Mouse (Mus musculus): ENCODE results near the gene Ddost. TPM values are rescaled to one million over a fixed set of nuclear protein-coding genes. Genes with fewer than 3 reads are reported as not detected.

Gene Ddost
- total and polyA plus RNA-seq, 2 experiments from 2014 or later = 146 to 163 TPM

DNA sequence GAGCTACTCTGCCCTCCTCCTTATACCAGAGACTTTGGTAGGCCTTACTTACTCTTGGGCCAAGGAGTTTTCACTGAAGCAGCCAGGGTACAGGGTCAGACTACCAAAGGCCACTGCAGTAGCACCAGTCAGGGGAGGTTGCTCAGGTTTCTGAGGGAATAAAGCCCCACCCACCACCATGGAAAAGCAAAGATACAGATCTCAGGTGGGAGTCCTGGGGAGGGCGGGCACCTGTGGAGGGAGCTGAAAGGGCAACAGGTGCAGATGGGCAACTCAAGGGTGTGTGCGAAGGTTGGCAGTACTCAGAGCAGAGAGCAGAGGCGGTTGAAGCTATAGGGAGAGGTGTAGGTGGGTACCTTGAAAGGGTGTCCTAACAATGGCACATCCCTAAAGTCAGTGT, 1.5 kb upstream of the Ddost start:
- Histone ChIP-seq H3K36me3 (replicated peaks; ENCODE audit: control insufficient read depth, insufficient read depth, low read length) (0 out of 2 replicates have a peak, but pooled peaks cover 9% of the 10 kb centered on the region), H3K9me3 (replicated peaks; ENCODE audit: control insufficient read depth, low read length) (no peaks in the 10 kb centered on the region), H3K27ac (ENCODE audit: low read depth) (no peak overlapping the region), H3K4me2 (ENCODE audit: low read depth, low read length) (no peak overlapping the region), H3K27me3 (ENCODE audit: control insufficient read depth, insufficient read depth, low read length) (no peaks in the 10 kb centered on the region), H3K4me1 (ENCODE audit: control insufficient read depth, insufficient read depth) (peaks cover 15% of the 10 kb centered on the region), H3K9ac (replicated peaks; ENCODE audit: low read depth, low read length) (no peak overlapping the region), H3K4me3 (ENCODE audit: low read depth, low read length) (no peak overlapping the region)
- no peak for TF ChIP-seq EP300 (IDR thresholded peaks at IDR 0.05; ENCODE audit: low read depth)
- TF ChIP-seq CTCF (IDR thresholded peaks at IDR 0.05; ENCODE audit: low read depth) = no peak
- ATAC-seq (ENCODE audit: insufficient read depth, low read depth) = no peak
- WGBS = 95% methylated on average over 3 of the region's 3 CpGs
- DNase-seq (ENCODE audit: low spot score) = no peak

DNA sequence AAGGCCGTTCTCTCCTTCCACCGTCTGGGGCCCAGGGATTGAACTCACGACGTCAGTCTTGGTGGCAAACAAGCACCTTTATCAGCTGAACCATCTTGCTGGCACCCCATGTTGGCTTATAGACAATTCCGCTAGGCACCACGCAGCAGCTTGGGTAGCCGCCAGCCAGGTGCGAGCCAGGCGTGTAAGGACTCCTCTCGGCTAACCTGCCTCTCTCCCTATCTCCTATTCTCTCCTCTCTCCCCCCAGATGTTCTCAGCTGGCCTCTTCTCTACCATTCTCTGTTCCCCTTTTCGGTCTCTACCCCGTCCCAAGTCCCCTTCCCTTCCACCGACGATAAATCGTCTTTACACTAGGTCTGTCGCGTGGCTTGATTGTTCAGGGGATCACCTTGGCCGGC, 788 bp upstream of the Ddost start:
- TF ChIP-seq EP300 (IDR thresholded peaks at IDR 0.05; ENCODE audit: low read depth) (no peak), CTCF (IDR thresholded peaks at IDR 0.05; ENCODE audit: low read depth) (no peak)
- no peaks in the 10 kb centered on the region for H3K9me3 ChIP-seq (replicated peaks; ENCODE audit: control insufficient read depth, low read length)
- 15% methylated on average over 18 of the region's 18 CpGs for WGBS
- peak overlapping the region; percentile 95 for H3K4me2 ChIP-seq (ENCODE audit: low read depth, low read length)
- peak overlapping the region; percentile 66 for H3K9ac ChIP-seq (replicated peaks; ENCODE audit: low read depth, low read length)
- H3K27ac ChIP-seq (ENCODE audit: low read depth) = 0 out of 2 replicates have a peak overlapping the region, but pooled peaks have one; percentile 43
- peak overlapping the region; percentile 77 for H3K4me3 ChIP-seq (ENCODE audit: low read depth, low read length)
- no peak for DNase-seq (ENCODE audit: low spot score)
- ATAC-seq (ENCODE audit: insufficient read depth, low read depth) = no peak
- peaks cover 15% of the 10 kb centered on the region for H3K4me1 ChIP-seq (ENCODE audit: control insufficient read depth, insufficient read depth)
- no peaks in the 10 kb centered on the region for H3K27me3 ChIP-seq (ENCODE audit: control insufficient read depth, insufficient read depth, low read length)
- peaks cover 11% of the 10 kb centered on the region; the same call in 1 of the 2 replicates for H3K36me3 ChIP-seq (replicated peaks; ENCODE audit: control insufficient read depth, insufficient read depth, low read length)

DNA sequence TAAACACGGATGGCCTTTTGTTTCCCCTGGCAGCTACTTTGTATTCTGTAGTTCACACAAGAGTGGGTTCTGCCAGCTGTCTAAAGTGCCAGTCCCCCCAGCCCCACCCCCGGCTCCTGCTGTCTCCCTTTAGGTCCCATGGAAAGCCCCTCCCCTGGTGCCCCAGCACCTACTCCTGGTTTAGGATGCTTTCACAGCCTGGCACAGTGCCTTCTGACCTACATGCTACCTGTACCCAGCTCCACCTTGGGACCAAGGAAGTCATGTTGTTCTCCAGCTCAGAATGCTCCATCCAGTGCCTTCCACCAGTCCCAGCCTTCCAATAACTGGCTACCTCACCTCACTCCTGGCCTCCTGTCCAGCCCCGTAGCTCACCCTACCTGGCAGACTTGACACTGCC, 2.5 kb downstream of the Ddost start:
- Histone ChIP-seq H3K27me3 (ENCODE audit: control insufficient read depth, insufficient read depth, low read length) (no peaks in the 10 kb centered on the region), H3K9me3 (replicated peaks; ENCODE audit: control insufficient read depth, low read length) (no peaks in the 10 kb centered on the region), H3K36me3 (replicated peaks; ENCODE audit: control insufficient read depth, insufficient read depth, low read length) (peaks cover 42% of the 10 kb centered on the region), H3K4me2 (ENCODE audit: low read depth, low read length) (no peak overlapping the region), H3K4me1 (ENCODE audit: control insufficient read depth, insufficient read depth) (peaks cover 15% of the 10 kb centered on the region), H3K9ac (replicated peaks; ENCODE audit: low read depth, low read length) (no peak overlapping the region), H3K4me3 (ENCODE audit: low read depth, low read length) (no peak overlapping the region), H3K27ac (ENCODE audit: low read depth) (no peak overlapping the region)
- 87% methylated on average over 3 of the region's 3 CpGs for WGBS
- ATAC-seq (ENCODE audit: insufficient read depth, low read depth) (no peak), DNase-seq (ENCODE audit: low spot score) (no peak)
- TF ChIP-seq CTCF (IDR thresholded peaks at IDR 0.05; ENCODE audit: low read depth) = no peak

DNA sequence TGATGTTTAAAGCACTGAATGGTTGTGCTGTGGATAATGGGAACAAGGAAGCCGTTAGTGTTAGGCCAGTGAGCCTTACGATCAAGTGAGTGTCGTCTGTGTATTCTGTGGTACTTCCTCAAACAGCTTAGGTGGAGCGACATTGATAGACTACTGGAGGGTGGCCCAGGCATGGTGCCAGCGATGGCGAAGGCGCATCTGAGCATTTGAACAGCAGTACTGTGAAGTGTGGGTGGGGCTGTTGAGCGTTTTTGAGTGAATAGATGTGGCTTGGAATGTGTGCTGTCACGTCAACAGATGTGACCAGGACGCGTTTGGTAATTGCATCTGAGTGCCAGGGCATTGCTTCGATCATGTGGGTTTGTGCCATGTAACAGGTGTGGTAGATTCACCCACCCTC, 3.2 kb downstream of the Ddost start:
- H3K4me2 ChIP-seq (ENCODE audit: low read depth, low read length) = no peak overlapping the region
- 83% methylated on average over 12 of the region's 12 CpGs for WGBS
- H3K36me3 ChIP-seq (replicated peaks; ENCODE audit: control insufficient read depth, insufficient read depth, low read length) = peaks cover 49% of the 10 kb centered on the region
- peaks cover 15% of the 10 kb centered on the region for H3K4me1 ChIP-seq (ENCODE audit: control insufficient read depth, insufficient read depth)
- H3K27me3 ChIP-seq (ENCODE audit: control insufficient read depth, insufficient read depth, low read length) = no peaks in the 10 kb centered on the region
- TF ChIP-seq CTCF (IDR thresholded peaks at IDR 0.05; ENCODE audit: low read depth) (no peak), EP300 (IDR thresholded peaks at IDR 0.05; ENCODE audit: low read depth) (no peak)
- H3K9me3 ChIP-seq (replicated peaks; ENCODE audit: control insufficient read depth, low read length) = no peaks in the 10 kb centered on the region
- H3K9ac ChIP-seq (replicated peaks; ENCODE audit: low read depth, low read length) = no peak overlapping the region
- ATAC-seq (ENCODE audit: insufficient read depth, low read depth) (no peak), DNase-seq (ENCODE audit: low spot score) (no peak)
- no peak overlapping the region for H3K4me3 ChIP-seq (ENCODE audit: low read depth, low read length)
- no peak overlapping the region for H3K27ac ChIP-seq (ENCODE audit: low read depth)

DNA sequence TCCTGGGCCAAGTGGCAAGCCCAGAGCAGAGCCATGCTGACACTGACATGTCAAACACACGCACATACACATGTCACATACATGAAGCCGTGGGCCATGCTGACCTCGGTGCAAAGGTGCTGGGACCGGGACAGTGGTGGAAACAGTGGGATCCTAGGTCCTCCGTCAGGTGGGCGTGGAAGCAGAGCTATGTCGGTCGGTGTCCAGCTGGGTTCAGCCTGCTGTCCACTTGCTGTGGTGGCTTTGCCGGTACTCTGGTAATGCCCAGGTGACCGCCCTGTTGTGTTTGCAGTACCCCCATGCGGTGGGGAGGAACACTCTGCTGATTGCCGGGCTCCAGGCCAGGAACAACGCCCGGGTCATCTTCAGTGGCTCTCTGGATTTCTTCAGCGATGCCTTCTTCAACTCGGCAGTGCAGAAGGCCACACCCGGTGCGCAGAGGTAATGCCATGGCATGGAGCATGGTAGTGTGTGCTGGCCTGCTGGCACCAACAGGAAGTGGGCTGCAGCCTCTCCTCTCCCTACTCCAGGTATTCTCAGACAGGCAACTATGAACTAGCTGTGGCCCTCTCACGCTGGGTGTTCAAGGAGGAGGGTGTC, 5.9 kb downstream of the Ddost start:
- H3K9me3 ChIP-seq (replicated peaks; ENCODE audit: control insufficient read depth, low read length) = no peaks in the 10 kb centered on the region
- ATAC-seq (ENCODE audit: insufficient read depth, low read depth) (no peak), DNase-seq (ENCODE audit: low spot score) (no peak)
- 87% methylated on average over 19 of the region's 19 CpGs for WGBS
- H3K4me1 ChIP-seq (ENCODE audit: control insufficient read depth, insufficient read depth) = peaks cover 4% of the 10 kb centered on the region; the same call in 1 of the 2 replicates
- H3K4me2 ChIP-seq (ENCODE audit: low read depth, low read length) = no peak overlapping the region
- H3K9ac ChIP-seq (replicated peaks; ENCODE audit: low read depth, low read length) = no peak overlapping the region
- H3K27me3 ChIP-seq (ENCODE audit: control insufficient read depth, insufficient read depth, low read length) = no peaks in the 10 kb centered on the region
- no peak for TF ChIP-seq CTCF (IDR thresholded peaks at IDR 0.05; ENCODE audit: low read depth)
- TF ChIP-seq EP300 (IDR thresholded peaks at IDR 0.05; ENCODE audit: low read depth) = no peak
- no peak overlapping the region for H3K4me3 ChIP-seq (ENCODE audit: low read depth, low read length)
- H3K27ac ChIP-seq (ENCODE audit: low read depth) = no peak overlapping the region
- peaks cover 76% of the 10 kb centered on the region for H3K36me3 ChIP-seq (replicated peaks; ENCODE audit: control insufficient read depth, insufficient read depth, low read length)

DNA sequence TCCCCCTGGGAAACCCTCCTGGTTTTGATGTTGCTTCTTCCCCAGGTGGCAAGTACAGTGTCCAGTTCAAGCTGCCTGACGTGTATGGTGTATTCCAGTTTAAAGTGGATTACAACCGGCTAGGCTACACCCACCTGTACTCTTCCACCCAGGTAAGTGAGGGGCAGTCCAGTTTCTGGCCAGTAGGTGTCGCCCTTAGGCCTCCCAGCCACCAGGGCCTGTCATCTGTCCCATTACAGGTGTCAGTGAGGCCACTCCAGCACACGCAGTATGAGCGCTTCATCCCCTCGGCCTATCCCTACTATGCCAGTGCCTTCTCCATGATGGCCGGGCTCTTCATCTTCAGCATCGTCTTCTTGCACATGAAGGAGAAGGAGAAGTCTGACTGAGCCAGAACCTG, 7.1 kb downstream of the Ddost start:
- H3K27ac ChIP-seq (ENCODE audit: low read depth) = no peak overlapping the region
- peak; percentile 61; the same call in 1 of the 2 replicates for ATAC-seq (ENCODE audit: insufficient read depth, low read depth)
- no peak overlapping the region for H3K4me3 ChIP-seq (ENCODE audit: low read depth, low read length)
- peaks cover 85% of the 10 kb centered on the region for H3K36me3 ChIP-seq (replicated peaks; ENCODE audit: control insufficient read depth, insufficient read depth, low read length)
- H3K27me3 ChIP-seq (ENCODE audit: control insufficient read depth, insufficient read depth, low read length) = no peaks in the 10 kb centered on the region
- no peaks in the 10 kb centered on the region for H3K9me3 ChIP-seq (replicated peaks; ENCODE audit: control insufficient read depth, low read length)
- H3K4me1 ChIP-seq (ENCODE audit: control insufficient read depth, insufficient read depth) = no peaks in the 10 kb centered on the region
- DNase-seq (ENCODE audit: low spot score) = no peak
- WGBS = 36% methylated on average over 8 of the region's 8 CpGs
- no peak overlapping the region for H3K9ac ChIP-seq (replicated peaks; ENCODE audit: low read depth, low read length)
- TF ChIP-seq CTCF (IDR thresholded peaks at IDR 0.05; ENCODE audit: low read depth) = peak; percentile 76
- no peak for TF ChIP-seq EP300 (IDR thresholded peaks at IDR 0.05; ENCODE audit: low read depth)
- no peak overlapping the region for H3K4me2 ChIP-seq (ENCODE audit: low read depth, low read length)
